ENCODE assay signal across 9 mouse cellular contexts in genomic region chr3:121448029-121448468, GRCm38 (mm10). TPM values are rescaled to one million over a fixed set of nuclear protein-coding genes. Genes with fewer than 3 reads are reported as not detected.
DNase-seq lines count a peak whose midpoint lies in the region; ATAC-seq and TF ChIP-seq lines count a peak whose summit lies in the region.
"Had no signal": no experiment of that assay in that cellular context is flagged by ENCODE, and none has a peak within 500 bp of the region (broad histone marks: within the 10 kb centered on the region; RNA-seq: fewer than 3 reads in every experiment).

No protein-coding gene starts in this region.

- H3K36me3 ChIP-seq in forebrain, embryonic 12.5 days (replicated peaks), result peaks cover 52% of the 10 kb centered on the region
- H3K36me3 ChIP-seq in forebrain, postnatal 0 days (ENCODE audit: insufficient read depth), result peaks cover 20% of the 10 kb centered on the region
- peaks cover 13% of the 10 kb centered on the region for H3K36me3 ChIP-seq in neural tube, embryonic 11.5 days (ENCODE audit: control insufficient read depth, insufficient read depth, low read length)

- DNase-seq in forebrain, postnatal 0 days, result no peak
- no peak for DNase-seq in neural tube, embryonic 11.5 days (ENCODE audit: low spot score)
- DNase-seq in neural tube, embryonic 10.5 days (ENCODE audit: extremely low spot score, low spot score), result no peak
- DNase-seq in kidney, postnatal 4 days, result peak; percentile 56 to 68
- DNase-seq in cerebellum, postnatal 14 days, result no peak
- DNase-seq in right cerebral cortex, postnatal 25 days, result no peak
- no peak for DNase-seq in embryo, embryonic 10 days (ENCODE audit: low spot score)
- DNase-seq: liver had no signal

- H3K4me2 ChIP-seq in forebrain, embryonic 12.5 days, result peak overlapping the region; percentile 26
- H3K4me2 ChIP-seq in forebrain, postnatal 0 days (ENCODE audit: low read depth), result no peak overlapping the region
- no peak overlapping the region for H3K4me2 ChIP-seq in neural tube, embryonic 11.5 days (ENCODE audit: low read depth)

- H3K9ac ChIP-seq in forebrain, embryonic 12.5 days, result no peak overlapping the region; the same call in 1 of the 2 replicates
- no peak overlapping the region for H3K9ac ChIP-seq in forebrain, postnatal 0 days
- H3K9ac ChIP-seq in neural tube, embryonic 11.5 days (ENCODE audit: low read length), result no peak overlapping the region

- H3K27ac ChIP-seq in forebrain, embryonic 12.5 days, result peak overlapping the region; percentile 47
- no peak overlapping the region for H3K27ac ChIP-seq in forebrain, postnatal 0 days (ENCODE audit: low read depth, low read length)
- no peak overlapping the region for H3K27ac ChIP-seq in neural tube, embryonic 11.5 days (ENCODE audit: low read depth, low read length)

- H3K9me3 ChIP-seq in forebrain, embryonic 12.5 days, result peaks cover 11% of the 10 kb centered on the region
- no peaks in the 10 kb centered on the region for H3K9me3 ChIP-seq in forebrain, postnatal 0 days (ENCODE audit: low read length)
- peaks cover 4% of the 10 kb centered on the region; the same call in 1 of the 2 replicates for H3K9me3 ChIP-seq in neural tube, embryonic 11.5 days (ENCODE audit: control insufficient read depth, low read length)

- H3K4me1 ChIP-seq in forebrain, embryonic 12.5 days, result peaks cover 23% of the 10 kb centered on the region
- 0 out of 2 replicates have a peak, but pooled peaks cover 10% of the 10 kb centered on the region for H3K4me1 ChIP-seq in forebrain, postnatal 0 days (ENCODE audit: insufficient read depth)
- H3K4me1 ChIP-seq in neural tube, embryonic 11.5 days (ENCODE audit: control insufficient read depth, insufficient read depth, low read length), result peaks cover 11% of the 10 kb centered on the region

- no peak for TF ChIP-seq CTCF in forebrain, postnatal 0 days (IDR thresholded peaks at IDR 0.05; ENCODE audit: low read depth)

- H3K4me3 ChIP-seq in forebrain, embryonic 12.5 days (replicated peaks), result no peak overlapping the region
- no peak overlapping the region for H3K4me3 ChIP-seq in forebrain, postnatal 0 days (ENCODE audit: low read depth, low read length)
- H3K4me3 ChIP-seq in neural tube, embryonic 11.5 days (ENCODE audit: low read depth, low read length), result no peak overlapping the region

- H3K27me3 ChIP-seq in forebrain, embryonic 12.5 days, result no peaks in the 10 kb centered on the region
- H3K27me3 ChIP-seq in forebrain, postnatal 0 days (ENCODE audit: insufficient read depth, low read length), result no peaks in the 10 kb centered on the region
- H3K27me3 ChIP-seq in neural tube, embryonic 11.5 days (ENCODE audit: control insufficient read depth, insufficient read depth, low read length), result no peaks in the 10 kb centered on the region

- ATAC-seq in forebrain, embryonic 12.5 days (ENCODE audit: low FRiP score), result peak; percentile 47; the same call in 1 of the 2 replicates
- ATAC-seq in forebrain, postnatal 0 days, result no peak
- 0 out of 2 replicates have a peak, but pooled peaks have one; percentile 20 for ATAC-seq in neural tube, embryonic 11.5 days (ENCODE audit: insufficient read depth, low FRiP score, low TSS enrichment)

- 9% methylated on average over 11 of the region's 11 CpGs for WGBS in forebrain, embryonic 12.5 days
- 10% methylated on average over 11 of the region's 11 CpGs for WGBS in forebrain, postnatal 0 days
- WGBS in neural tube, embryonic 11.5 days, result 39% methylated on average over 11 of the region's 11 CpGs

RNA-seq across cellular contexts. Expression of gene Cnn3, which starts 21.8 kb away (rescaled TPM):
- 831 and 838 TPM in 2 replicates for polyA plus RNA-seq in forebrain, embryonic 12.5 days (2016; fragmentation: Nextera tagmentation; extraction: Ambion mirVana)
- total RNA-seq in forebrain, postnatal 0 days (2014; rRNA removed), result 128 and 150 TPM in 2 replicates
- 307 and 319 TPM in 2 replicates for polyA plus RNA-seq in forebrain, postnatal 0 days (2015; fragmentation: Nextera tagmentation; extraction: Ambion mirVana)
- polyA plus RNA-seq in neural tube, embryonic 11.5 days (2014; fragmentation: Nextera tagmentation; extraction: Ambion mirVana), result 1,106 and 1,111 TPM in 2 replicates

Comparison
In these comparisons a context has a peak if more than half of its experiments do, and no peak if none do; other contexts are left out.
1. DNase-seq: peak in kidney, postnatal 4 days (2 of 2); none in forebrain, postnatal 0 days (single experiment), neural tube, embryonic 11.5 days (single experiment), neural tube, embryonic 10.5 days (single experiment), cerebellum, postnatal 14 days (0 of 2), right cerebral cortex, postnatal 25 days (single experiment) and embryo, embryonic 10 days (single experiment).